Mouse (Mus musculus) ES-Bruce4 (cell line): ENCODE data around the gene Inpp4b. TPM values are rescaled to one million over a fixed set of nuclear protein-coding genes. Genes with fewer than 3 reads are reported as not detected.

ENCODE experiments used
- H3K27ac ChIP-seq: 2 replicates; pipeline ENCODE4 v1.5.1; 2012; ENCODE audit warnings: low read length, inconsistent platforms; ENCODE audit not compliant: insufficient read depth
- H3K27me3 ChIP-seq: 2 replicates; pipeline ENCODE4 v1.6.1; 2012; ENCODE audit warnings: mild to moderate bottlenecking, low read length, inconsistent platforms; ENCODE audit not compliant: control insufficient read depth, poor library complexity, insufficient read depth, severe bottlenecking
- H3K36me3 ChIP-seq: 2 replicates; pipeline ENCODE4 v1.6.1; 2012; ENCODE audit warnings: inconsistent platforms, mild to moderate bottlenecking, low read length, moderate library complexity; ENCODE audit not compliant: control insufficient read depth, poor library complexity, insufficient read depth, severe bottlenecking
- H3K4me1 ChIP-seq: one replicate; pipeline ENCODE4 v1.8.1; 2011; ENCODE audit warnings: low read length; ENCODE audit not compliant: control insufficient read depth, insufficient read depth
- H3K4me3 ChIP-seq: 2 replicates; pipeline ENCODE4 v1.5.1; 2011; ENCODE audit warnings: low read depth, mild to moderate bottlenecking, low read length
- H3K9ac ChIP-seq: 2 replicates; pipeline ENCODE4 v1.6.1; 2012; ENCODE audit warnings: low read depth, mild to moderate bottlenecking, inconsistent platforms; ENCODE audit not compliant: poor library complexity, severe bottlenecking
- H3K9me3 ChIP-seq: replicated peaks from 2 replicates; pipeline ENCODE4 v1.6.1; 2012; ENCODE audit warnings: mild to moderate bottlenecking, low read length, inconsistent platforms; ENCODE audit not compliant: control insufficient read depth, poor library complexity, insufficient read depth, severe bottlenecking
- CTCF ChIP-seq: IDR thresholded peaks from one replicate; pipeline ENCODE4 v1.8.1; 2011; ENCODE audit warnings: low read depth, low read length
- EP300 ChIP-seq: IDR thresholded peaks from 2 replicates; pipeline ENCODE4 v1.6.1; 2011; ENCODE audit warnings: low read depth, low read length; ENCODE audit not compliant: insufficient read depth
- POLR2A ChIP-seq: IDR thresholded peaks from one replicate; pipeline ENCODE4 v1.8.1; 2011; ENCODE audit warnings: low read length; ENCODE audit not compliant: insufficient read depth
- polyA plus RNA-seq: library from polyadenylated mRNA; stranded (reverse); fragments of >200 nt; gene quantifications from 2 replicates; pipeline ENCODE4 v1.2.4, GENCODE M21; 2011; ENCODE audit warnings: low read depth; ENCODE audit not compliant: missing spikeins, insufficient read depth, insufficient read length

The Inpp4b gene
- polyA plus RNA-seq, 1 experiment, result not detected

DNA sequence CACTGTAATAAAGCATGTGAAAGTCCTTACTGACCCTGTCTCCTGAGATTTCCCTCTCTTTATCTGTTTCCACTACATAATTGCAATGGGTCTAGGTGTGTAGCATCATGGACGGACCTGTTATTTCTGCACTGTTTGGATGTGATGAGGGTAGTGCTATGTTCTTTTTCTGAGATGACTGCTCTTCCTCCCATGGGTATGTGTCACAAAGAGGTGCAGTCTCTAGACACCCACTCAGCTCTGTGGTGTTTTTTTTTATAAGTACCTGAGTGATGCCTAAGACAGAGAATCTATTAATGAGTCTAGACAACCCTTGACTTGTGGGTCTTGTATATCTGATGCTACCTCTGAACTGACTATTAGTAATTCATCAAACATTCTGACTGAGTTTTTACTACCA is 393.7 kb downstream of the Inpp4b start:
- Histone ChIP-seq H3K9ac (no peak overlapping the region), H3K36me3 (no peaks in the 10 kb centered on the region), H3K4me3 (no peak overlapping the region), H3K27me3 (no peaks in the 10 kb centered on the region), H3K9me3 (no peaks in the 10 kb centered on the region), H3K4me1 (no peaks in the 10 kb centered on the region), H3K27ac (no peak overlapping the region)
- no peak for TF ChIP-seq CTCF
- no peak for TF ChIP-seq POLR2A
- TF ChIP-seq EP300, result no peak

DNA sequence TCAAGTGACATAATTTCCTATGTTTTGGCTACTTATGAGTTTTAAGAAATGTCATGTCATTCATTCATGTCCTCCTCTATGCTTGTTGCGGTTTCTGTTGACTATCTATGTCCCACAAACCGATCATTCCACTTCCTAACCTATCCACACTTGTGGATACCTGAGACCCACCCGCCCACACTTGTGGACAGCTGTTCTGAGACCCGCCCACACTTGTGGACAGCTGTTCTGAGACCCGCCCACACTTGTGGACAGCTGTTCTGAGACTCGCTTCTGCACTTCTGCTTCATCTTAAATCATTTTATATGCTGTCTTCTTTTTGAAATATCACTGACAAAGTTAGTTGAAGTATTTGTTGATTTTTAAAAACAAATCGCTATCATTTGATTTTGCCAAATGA is 400.2 kb downstream of the Inpp4b start:
- Histone ChIP-seq H3K36me3 (no peaks in the 10 kb centered on the region), H3K9ac (no peak overlapping the region), H3K9me3 (no peaks in the 10 kb centered on the region; the same call in 1 of the 2 replicates), H3K4me1 (no peaks in the 10 kb centered on the region), H3K27ac (no peak overlapping the region), H3K4me3 (no peak overlapping the region), H3K27me3 (no peaks in the 10 kb centered on the region)
- TF ChIP-seq CTCF (no peak), POLR2A (no peak), EP300 (no peak)

DNA sequence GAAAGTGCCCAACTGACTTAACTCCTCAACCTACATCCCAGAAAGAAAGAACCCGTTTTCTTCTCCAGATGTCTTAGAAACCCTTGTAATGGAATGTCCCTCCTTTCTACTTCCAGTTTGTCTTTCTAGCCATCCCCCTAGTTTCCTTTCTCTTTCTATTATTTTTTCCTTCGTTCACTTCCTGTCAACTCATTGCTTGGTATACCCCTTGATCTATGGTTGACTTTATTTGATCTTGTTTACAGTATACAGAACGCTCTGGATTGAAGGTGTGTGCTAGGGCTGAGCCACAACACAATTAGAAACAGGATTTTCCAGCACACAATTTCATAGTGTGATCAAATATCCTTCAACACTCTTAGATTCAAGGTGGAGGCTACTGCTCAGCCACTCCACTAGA is 400.7 kb downstream of the Inpp4b start:
- no peak for TF ChIP-seq EP300
- H3K36me3 ChIP-seq, result no peaks in the 10 kb centered on the region
- no peaks in the 10 kb centered on the region; the same call in 1 of the 2 replicates for H3K9me3 ChIP-seq
- H3K27ac ChIP-seq, result no peak overlapping the region
- H3K4me1 ChIP-seq, result no peaks in the 10 kb centered on the region
- no peak overlapping the region for H3K9ac ChIP-seq
- no peaks in the 10 kb centered on the region for H3K27me3 ChIP-seq
- H3K4me3 ChIP-seq, result no peak overlapping the region

DNA sequence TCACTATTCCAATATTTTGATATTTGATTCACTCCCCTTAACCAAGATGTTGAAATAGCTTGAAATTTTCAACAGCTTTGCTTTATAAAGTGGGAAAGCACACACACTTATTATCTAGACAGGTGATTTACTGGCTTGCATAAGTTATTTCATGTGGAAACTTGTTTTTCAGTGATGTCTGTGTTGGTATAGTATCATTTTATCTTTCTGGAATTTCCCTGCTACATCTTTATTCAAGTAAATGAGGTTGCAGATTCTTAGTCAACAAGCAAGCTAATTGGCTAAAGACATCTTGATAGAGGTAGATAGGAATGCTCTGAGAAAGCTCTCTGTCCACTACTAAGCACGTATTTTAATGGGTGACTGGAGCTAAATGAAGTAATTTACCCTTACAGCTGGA is 403.1 kb downstream of the Inpp4b start:
- TF ChIP-seq POLR2A, result no peak
- Histone ChIP-seq H3K27me3 (no peaks in the 10 kb centered on the region), H3K27ac (no peak overlapping the region), H3K4me3 (no peak overlapping the region), H3K36me3 (no peaks in the 10 kb centered on the region), H3K4me1 (no peaks in the 10 kb centered on the region), H3K9me3 (no peaks in the 10 kb centered on the region; the same call in 1 of the 2 replicates), H3K9ac (no peak overlapping the region)

DNA sequence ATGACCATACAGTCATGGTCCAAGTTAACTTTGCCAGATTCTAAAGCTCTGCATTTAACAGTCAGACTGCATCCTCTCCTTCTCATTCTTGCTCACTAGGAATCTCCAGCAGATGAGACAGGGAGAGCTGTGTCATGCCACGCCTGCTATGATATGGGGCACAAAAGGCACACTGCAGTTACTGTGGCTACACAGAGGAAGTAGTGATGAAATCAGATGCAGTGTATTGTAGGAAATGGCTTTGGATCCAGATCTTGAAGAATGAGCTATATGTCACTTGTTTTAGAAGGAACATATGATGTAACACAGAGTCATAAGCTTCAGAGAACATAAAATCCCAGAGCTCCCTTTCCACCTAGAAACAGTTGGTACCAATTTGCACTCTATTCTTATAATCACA is 408.8 kb downstream of the Inpp4b start:
- TF ChIP-seq CTCF (no peak), POLR2A (no peak), EP300 (no peak)
- no peaks in the 10 kb centered on the region for H3K27me3 ChIP-seq

DNA sequence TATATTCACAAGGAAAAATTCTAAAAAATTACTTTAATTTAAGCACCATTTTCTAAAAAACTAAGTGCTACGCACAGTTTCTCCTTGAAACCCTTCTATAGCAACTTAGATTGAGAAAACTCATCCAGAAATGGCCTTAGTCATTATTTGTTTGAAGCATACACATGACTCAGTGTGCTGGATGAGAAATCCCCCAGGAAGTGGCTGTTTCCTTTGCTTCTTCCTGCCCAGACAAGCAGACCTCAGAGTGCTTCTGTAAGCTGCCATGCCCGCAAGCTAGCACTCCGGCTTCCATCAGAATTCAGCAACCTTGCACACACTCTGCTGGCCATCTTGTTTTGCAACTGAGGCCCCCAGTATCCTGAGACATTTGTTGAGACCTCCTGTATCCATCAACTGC is 414.3 kb downstream of the Inpp4b start:
- TF ChIP-seq POLR2A, result no peak
- TF ChIP-seq EP300, result no peak
- no peak for TF ChIP-seq CTCF
- H3K9me3 ChIP-seq, result no peaks in the 10 kb centered on the region
- no peaks in the 10 kb centered on the region for H3K27me3 ChIP-seq
- no peak overlapping the region for H3K4me3 ChIP-seq
- no peaks in the 10 kb centered on the region for H3K4me1 ChIP-seq
- H3K9ac ChIP-seq, result no peak overlapping the region
- H3K27ac ChIP-seq, result no peak overlapping the region
- no peaks in the 10 kb centered on the region for H3K36me3 ChIP-seq

More for the DNA sequence above, 408.8 kb downstream of the Inpp4b start:
- Histone ChIP-seq H3K9ac (no peak overlapping the region), H3K27ac (no peak overlapping the region), H3K36me3 (no peaks in the 10 kb centered on the region), H3K9me3 (no peaks in the 10 kb centered on the region), H3K4me3 (no peak overlapping the region), H3K4me1 (no peaks in the 10 kb centered on the region)
